Comparison of ENCODE assay signal across 14 mouse cellular contexts in genomic region chr9:91377873-91378150, GRCm38 (mm10). TPM values are rescaled to one million over a fixed set of nuclear protein-coding genes. Genes with fewer than 3 reads are reported as not detected.
A peak's percentile ranks its signal among the peaks of the same experiment; 100 is the strongest.
DNase-seq lines count a peak whose midpoint lies in the region; ATAC-seq and TF ChIP-seq lines count a peak whose summit lies in the region.
"Had no signal": no experiment of that assay in that cellular context is flagged by ENCODE, and none has a peak within 500 bp of the region (broad histone marks: within the 10 kb centered on the region; RNA-seq: fewer than 3 reads in every experiment).

No protein-coding gene starts in this region.

- peak overlapping the region; percentile 74 for H3K4me2 ChIP-seq in forebrain, embryonic 15.5 days (replicated peaks)
- H3K4me2 ChIP-seq in midbrain, embryonic 14.5 days (ENCODE audit: low read length): peak overlapping the region; percentile 59
- no peak overlapping the region for H3K4me2 ChIP-seq in intestine, postnatal 0 days (replicated peaks; ENCODE audit: low read depth)
- H3K4me2 ChIP-seq: limb, embryonic 12.5 days had no signal

- TF ChIP-seq CTCF in intestine, postnatal 0 days (IDR thresholded peaks at IDR 0.05; ENCODE audit: low read depth): no peak
- TF ChIP-seq CTCF in lung, adult 2 months (IDR thresholded peaks at IDR 0.05; ENCODE audit: insufficient read depth, low read length): no peak

- 2% methylated on average over 16 of the region's 16 CpGs for WGBS in forebrain, embryonic 15.5 days
- under 1% methylated on average over 16 of the region's 16 CpGs for WGBS in midbrain, embryonic 14.5 days
- WGBS in intestine, postnatal 0 days: under 1% methylated on average over 16 of the region's 16 CpGs
- under 1% methylated on average over 16 of the region's 16 CpGs for WGBS in lung, adult 2 months

- DNase-seq in Muller cell, postnatal 12 days (ENCODE audit: inconsistent ontology term): peak; percentile 76
- DNase-seq in cerebellum, adult 9-10 months: peak; percentile 77
- DNase-seq in midbrain, embryonic 14.5 days: peak; percentile 83
- DNase-seq in B cell, adult 2 months: no peak
- DNase-seq in kidney, postnatal 14 days: no peak
- no peak for DNase-seq in lung, adult 2 months
- DNase-seq: lung, postnatal 36 days had no signal

- H3K9ac ChIP-seq in forebrain, embryonic 15.5 days (replicated peaks): 0 out of 2 replicates have a peak overlapping the region, but pooled peaks have one; percentile 39
- H3K9ac ChIP-seq in midbrain, embryonic 14.5 days (replicated peaks; ENCODE audit: low read length): peak overlapping the region; percentile 65; the same call in 1 of the 2 replicates
- H3K9ac ChIP-seq in intestine, postnatal 0 days (ENCODE audit: low read depth, low read length): no peak overlapping the region
- H3K9ac ChIP-seq: heart, embryonic 13.5 days; limb, embryonic 12.5 days had no signal

- no peaks in the 10 kb centered on the region for H3K9me3 ChIP-seq in forebrain, embryonic 15.5 days
- H3K9me3 ChIP-seq in midbrain, embryonic 14.5 days (ENCODE audit: control insufficient read depth, low read length): no peaks in the 10 kb centered on the region
- H3K9me3 ChIP-seq in intestine, postnatal 0 days (ENCODE audit: control insufficient read depth): no peaks in the 10 kb centered on the region
- H3K9me3 ChIP-seq: heart, embryonic 13.5 days; limb, embryonic 12.5 days had no signal

- H3K4me1 ChIP-seq in forebrain, embryonic 15.5 days: peaks cover 23% of the 10 kb centered on the region
- 0 out of 2 replicates have a peak, but pooled peaks cover 6% of the 10 kb centered on the region for H3K4me1 ChIP-seq in midbrain, embryonic 14.5 days (ENCODE audit: control insufficient read depth, insufficient read depth, low read length)
- peaks cover 2% of the 10 kb centered on the region; the same call in 1 of the 2 replicates for H3K4me1 ChIP-seq in intestine, postnatal 0 days (replicated peaks; ENCODE audit: control insufficient read depth, insufficient read depth, low read length)
- no peaks in the 10 kb centered on the region for H3K4me1 ChIP-seq in lung, adult 2 months (ENCODE audit: control insufficient read depth, insufficient read depth, low read length)

- no peak for TF ChIP-seq POLR2A in lung, adult 2 months (IDR thresholded peaks at IDR 0.05; ENCODE audit: borderline replicate concordance, extremely low read depth, low read depth, low read length)

- no peaks in the 10 kb centered on the region for H3K36me3 ChIP-seq in forebrain, embryonic 15.5 days
- H3K36me3 ChIP-seq in midbrain, embryonic 14.5 days (ENCODE audit: control insufficient read depth, insufficient read depth, low read length): no peaks in the 10 kb centered on the region
- no peaks in the 10 kb centered on the region for H3K36me3 ChIP-seq in intestine, postnatal 0 days (ENCODE audit: control insufficient read depth, insufficient read depth)
- H3K36me3 ChIP-seq: heart, embryonic 13.5 days; limb, embryonic 12.5 days had no signal

- H3K27ac ChIP-seq in forebrain, embryonic 15.5 days (replicated peaks): peak overlapping the region; percentile 91
- peak overlapping the region; percentile 84 for H3K27ac ChIP-seq in midbrain, embryonic 14.5 days (replicated peaks; ENCODE audit: low read depth, low read length)
- H3K27ac ChIP-seq in intestine, postnatal 0 days (ENCODE audit: low read depth, low read length): no peak overlapping the region
- H3K27ac ChIP-seq: heart, embryonic 13.5 days; limb, embryonic 12.5 days had no signal

- peak; percentile 54; the same call in 1 of the 2 replicates for ATAC-seq in forebrain, embryonic 15.5 days (replicated peaks)
- ATAC-seq in midbrain, embryonic 14.5 days (ENCODE audit: low FRiP score, low TSS enrichment): peak; percentile 67
- ATAC-seq in intestine, postnatal 0 days: no peak

- H3K4me3 ChIP-seq in forebrain, embryonic 15.5 days: peak overlapping the region; percentile 47
- H3K4me3 ChIP-seq in midbrain, embryonic 14.5 days (replicated peaks; ENCODE audit: low read depth, low read length): peak overlapping the region; percentile 45
- no peak overlapping the region for H3K4me3 ChIP-seq in intestine, postnatal 0 days (ENCODE audit: low read depth, low read length)
- H3K4me3 ChIP-seq in lung, adult 2 months (replicated peaks; ENCODE audit: extremely low read depth, low read depth, low read length): no peak overlapping the region
- H3K4me3 ChIP-seq: erythroblast, embryonic 14.5 days; heart, embryonic 13.5 days had no signal

- peaks cover 77% of the 10 kb centered on the region for H3K27me3 ChIP-seq in forebrain, embryonic 15.5 days
- peaks cover 72% of the 10 kb centered on the region for H3K27me3 ChIP-seq in midbrain, embryonic 14.5 days (ENCODE audit: control insufficient read depth, insufficient read depth, low read length)
- peaks cover 89% of the 10 kb centered on the region for H3K27me3 ChIP-seq in intestine, postnatal 0 days (replicated peaks; ENCODE audit: control insufficient read depth, insufficient read depth, low read length)

RNA-seq across cellular contexts. Expression of gene Zic1, which starts 12.2 kb away (rescaled TPM):
- polyA plus RNA-seq in forebrain, embryonic 15.5 days (2015; fragmentation: Nextera tagmentation; extraction: Ambion mirVana): 9.6 and 9.8 TPM in 2 replicates
- polyA plus RNA-seq in midbrain, embryonic 14.5 days (2014; fragmentation: Nextera tagmentation; extraction: Ambion mirVana): 17.8 and 18.5 TPM in 2 replicates
- polyA plus RNA-seq in intestine, postnatal 0 days (2015; fragmentation: Nextera tagmentation; extraction: Ambion mirVana): not detected in 2 replicates
- 0.49 and 1.6 TPM in 2 replicates for polyA plus RNA-seq in lung, adult 2 months (2012; rRNA removed)
- polyA plus RNA-seq: erythroblast, embryonic 14.5 days; heart, embryonic 13.5 days; kidney, embryonic 16.5 days; stomach, embryonic 16.5 days had no signal

RNA-seq across cellular contexts. Expression of gene Zic4, which starts 15.6 kb away (rescaled TPM):
- polyA plus RNA-seq in forebrain, embryonic 15.5 days (2015; fragmentation: Nextera tagmentation; extraction: Ambion mirVana): 46.2 and 55.0 TPM in 2 replicates
- polyA plus RNA-seq in midbrain, embryonic 14.5 days (2014; fragmentation: Nextera tagmentation; extraction: Ambion mirVana): 32.4 and 49.1 TPM in 2 replicates
- polyA plus RNA-seq in intestine, postnatal 0 days (2015; fragmentation: Nextera tagmentation; extraction: Ambion mirVana): not detected in 2 replicates
- not detected in 2 replicates for polyA plus RNA-seq in lung, adult 2 months (2012; rRNA removed)
- polyA plus RNA-seq: heart, embryonic 13.5 days; kidney, embryonic 16.5 days; stomach, embryonic 16.5 days had no signal

Comparison
In these comparisons a context has a peak if more than half of its experiments do, and no peak if none do; other contexts are left out.
1. DNase-seq: peak in Muller cell, postnatal 12 days (single experiment), cerebellum, adult 9-10 months (single experiment) and midbrain, embryonic 14.5 days (single experiment); none in B cell, adult 2 months (0 of 2), kidney, postnatal 14 days (single experiment) and lung, adult 2 months (single experiment).
2. H3K4me3 ChIP-seq: peak in forebrain, embryonic 15.5 days (single experiment) and midbrain, embryonic 14.5 days (single experiment); none in intestine, postnatal 0 days (single experiment) and lung, adult 2 months (single experiment).
3. RNA of gene Zic4, which starts 15.6 kb away (polyA plus RNA-seq): 46.2 to 55.0 TPM in forebrain, embryonic 15.5 days and 32.4 to 49.1 TPM in midbrain, embryonic 14.5 days; not detected in intestine, postnatal 0 days and not detected in lung, adult 2 months; every median in the first group is over 10 times any median in the second.